Mouse (Mus musculus) midbrain, embryonic 13.5 days (tissue): ENCODE results near the gene Kcnh2. TPM values are rescaled to one million over a fixed set of nuclear protein-coding genes. Genes with fewer than 3 reads are reported as not detected.

Experiments
- ATAC-seq: fragments of 200-750 bp; cut with Nextera tagmentation; 2 replicates; pipeline ENCODE4 v1.8.0; 2017; ENCODE audit warnings: mild to moderate bottlenecking, moderate TSS enrichment, moderate library complexity
- H3K27ac ChIP-seq: fragments of 300-500 bp; sonication (generic); 2 replicates; pipeline ENCODE4 v1.5.1; 2015; ENCODE audit warnings: inconsistent platforms, mild to moderate bottlenecking, moderate library complexity
- H3K27me3 ChIP-seq: fragments of 300-500 bp; sonication (generic); 2 replicates; pipeline ENCODE4 v1.6.1; 2015; ENCODE audit warnings: mild to moderate bottlenecking, inconsistent platforms
- H3K36me3 ChIP-seq: fragments of 300-500 bp; sonication (generic); 2 replicates; pipeline ENCODE4 v1.6.1; 2015; ENCODE audit warnings: mild to moderate bottlenecking, inconsistent platforms
- H3K4me1 ChIP-seq: fragments of 300-500 bp; sonication (generic); replicated peaks from 2 replicates; pipeline ENCODE4 v1.6.1; 2015; ENCODE audit warnings: inconsistent platforms
- H3K4me2 ChIP-seq: fragments of 300-500 bp; sonication (generic); replicated peaks from 2 replicates; pipeline ENCODE4 v1.6.1; 2015; ENCODE audit warnings: moderate library complexity, mild to moderate bottlenecking, inconsistent platforms
- H3K4me3 ChIP-seq: fragments of 300-500 bp; sonication (generic); replicated peaks from 2 replicates; pipeline ENCODE4 v1.5.1; 2015; ENCODE audit warnings: mild to moderate bottlenecking, inconsistent platforms
- H3K9ac ChIP-seq: fragments of 300-500 bp; sonication (generic); replicated peaks from 2 replicates; pipeline ENCODE4 v1.6.1; 2015; ENCODE audit warnings: mild to moderate bottlenecking, inconsistent platforms
- H3K9me3 ChIP-seq: fragments of 300-500 bp; sonication (generic); 2 replicates; pipeline ENCODE4 v1.6.1; 2016; ENCODE audit warnings: mild to moderate bottlenecking, inconsistent platforms
- WGBS: fragments of 180-500 bp; shearing (Covaris S2); methylation state at CpG from one replicate; pipeline ENCODE4 v1.1.7; 2015; 5-methylcytosine and 5-hydroxymethylcytosine counted together
- polyA plus RNA-seq: library from polyadenylated mRNA; unstranded; fragments of >200 nt; fragmentation: Nextera tagmentation; extraction: Ambion mirVana; gene quantifications from 2 replicates; pipeline ENCODE4 v1.2.1, GENCODE M21; 2015

The Kcnh2 gene
- polyA plus RNA-seq, 1 experiment from 2014 or later = 10.3 TPM

DNA sequence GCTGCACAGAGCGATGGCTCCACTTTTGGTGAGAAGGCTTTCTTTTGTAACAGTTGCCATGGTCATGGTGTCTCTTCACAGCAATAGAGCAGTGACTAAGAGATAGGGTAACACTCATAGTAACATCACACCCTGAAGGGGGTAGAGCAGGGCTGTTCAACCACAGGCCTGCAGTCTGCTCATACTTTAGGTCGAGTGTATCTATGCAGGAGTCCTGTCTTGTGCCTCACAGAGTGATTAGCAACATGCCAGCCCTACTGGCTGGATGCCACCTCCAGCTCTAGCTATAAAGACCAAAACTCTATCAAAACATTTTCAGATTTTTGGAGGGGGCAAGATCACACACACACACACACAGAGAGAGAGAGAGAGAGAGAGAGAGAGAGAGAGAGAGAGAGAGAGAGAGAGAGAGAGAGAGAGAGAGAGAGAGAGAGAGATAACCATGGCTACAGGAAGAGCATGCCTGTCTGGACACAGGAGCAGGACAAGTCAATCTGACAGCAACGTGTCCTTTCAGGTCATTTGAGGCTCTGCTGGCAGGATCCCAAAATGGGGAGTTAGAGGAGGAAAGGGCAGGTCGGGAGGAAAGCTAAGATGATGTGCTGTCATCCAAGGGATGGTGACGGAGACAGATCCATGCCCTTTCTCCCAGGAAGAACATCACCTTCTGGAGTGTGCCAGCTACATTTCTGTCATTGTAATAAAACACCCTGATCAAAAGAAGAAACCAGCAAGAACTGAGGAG, 51.4 kb downstream of the Kcnh2 start:
- no peak for ATAC-seq

DNA sequence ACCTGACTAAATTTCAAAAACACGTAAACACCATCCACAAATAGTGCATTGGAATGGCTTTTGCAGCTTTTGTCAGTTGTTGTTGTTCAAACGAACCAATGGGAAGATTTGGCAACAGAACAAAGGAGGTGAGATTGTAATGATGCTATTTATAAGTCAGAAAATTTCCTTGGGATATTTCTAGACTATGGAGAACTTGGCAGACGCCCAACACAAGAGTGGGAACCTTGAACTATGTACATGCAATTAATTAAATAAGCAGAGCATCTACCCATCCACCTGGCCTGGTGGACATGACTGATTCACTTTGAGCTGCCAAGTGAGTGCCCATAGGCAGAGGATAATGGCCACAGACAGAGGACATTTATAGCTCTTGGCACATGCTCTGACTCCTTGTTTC, 59.5 kb downstream of the Kcnh2 start:
- 74% methylated on average over 3 of the region's 3 CpGs for WGBS

More for the DNA sequence above, 51.4 kb downstream of the Kcnh2 start:
- H3K4me1 ChIP-seq = no peaks in the 10 kb centered on the region
- no peak overlapping the region for H3K27ac ChIP-seq
- H3K4me3 ChIP-seq = no peak overlapping the region
- H3K36me3 ChIP-seq = no peaks in the 10 kb centered on the region
- 54% methylated on average over 5 of the region's 5 CpGs for WGBS
- H3K9me3 ChIP-seq = no peaks in the 10 kb centered on the region
- H3K4me2 ChIP-seq = no peak overlapping the region
- H3K27me3 ChIP-seq = no peaks in the 10 kb centered on the region
- H3K9ac ChIP-seq = no peak overlapping the region

DNA sequence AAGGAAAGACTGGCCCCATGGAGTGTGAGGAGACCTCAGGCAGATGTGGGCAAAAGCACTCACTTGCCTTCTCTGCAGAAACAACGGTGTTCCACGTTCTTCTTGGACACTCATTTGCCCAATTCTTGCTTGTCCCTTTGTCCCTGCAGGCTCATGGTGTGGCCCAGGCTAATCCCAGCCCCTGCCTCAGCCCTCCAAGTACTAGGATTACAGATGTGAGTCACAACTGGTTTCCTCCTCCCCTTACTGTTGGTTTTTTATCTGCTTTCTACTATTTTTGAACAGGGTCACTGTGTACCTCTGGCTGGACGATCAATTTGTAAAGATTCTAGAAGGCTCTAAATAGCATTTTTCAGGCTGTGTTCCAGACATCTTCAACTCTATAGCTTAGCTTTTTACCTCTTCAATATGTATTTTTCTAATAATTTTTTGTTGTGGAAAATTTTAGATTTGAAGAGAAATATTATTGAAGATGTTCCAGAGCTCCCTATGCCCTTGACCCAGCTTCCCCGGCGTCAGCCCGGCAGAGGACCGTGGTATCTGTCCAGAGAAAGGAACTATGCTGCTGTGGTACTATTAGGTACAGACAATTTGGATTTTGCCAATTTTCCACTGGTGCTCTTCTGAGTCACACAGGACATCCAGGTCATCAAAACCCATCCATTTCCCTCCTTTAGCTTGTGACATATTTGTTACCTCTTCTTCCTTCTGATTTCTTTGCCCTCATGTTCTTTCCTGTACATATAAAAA, 65.0 kb downstream of the Kcnh2 start:
- Histone ChIP-seq H3K9ac (no peak overlapping the region), H3K27me3 (no peaks in the 10 kb centered on the region), H3K9me3 (no peaks in the 10 kb centered on the region), H3K36me3 (no peaks in the 10 kb centered on the region), H3K4me1 (0 out of 2 replicates have a peak, but pooled peaks cover 2% of the 10 kb centered on the region), H3K27ac (no peak overlapping the region), H3K4me3 (no peak overlapping the region), H3K4me2 (no peak overlapping the region)
- ATAC-seq = no peak
- 74% methylated on average over 7 of the region's 7 CpGs for WGBS

More for the DNA sequence above, 59.5 kb downstream of the Kcnh2 start:
- Histone ChIP-seq H3K4me1 (no peaks in the 10 kb centered on the region), H3K9ac (no peak overlapping the region), H3K4me2 (no peak overlapping the region), H3K36me3 (no peaks in the 10 kb centered on the region), H3K4me3 (no peak overlapping the region), H3K27me3 (no peaks in the 10 kb centered on the region), H3K9me3 (peaks cover 6% of the 10 kb centered on the region; the same call in 1 of the 2 replicates), H3K27ac (no peak overlapping the region)
- no peak for ATAC-seq

DNA sequence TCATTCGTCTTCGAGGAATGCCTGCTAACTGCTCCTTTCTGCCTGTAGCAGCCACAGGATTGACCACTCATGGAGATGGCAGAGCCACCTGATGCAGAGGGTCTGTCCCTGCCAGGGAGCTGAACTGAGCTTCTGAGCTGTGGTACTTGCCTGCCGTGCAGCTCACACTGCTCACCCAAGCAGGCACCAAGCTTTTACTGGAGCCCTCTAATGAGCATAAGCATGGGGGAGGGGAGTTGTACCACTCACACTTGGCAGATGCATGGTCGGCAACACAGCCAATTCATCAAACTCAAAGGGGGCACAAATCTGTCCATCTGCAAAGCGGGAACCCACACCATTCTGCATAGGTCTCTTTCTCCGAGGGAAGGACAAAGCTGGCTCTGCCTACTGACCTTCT, 67.3 kb downstream of the Kcnh2 start:
- peaks cover 13% of the 10 kb centered on the region for H3K4me1 ChIP-seq
- H3K36me3 ChIP-seq = no peaks in the 10 kb centered on the region
- H3K27ac ChIP-seq = no peak overlapping the region
- WGBS = 83% methylated on average over 6 of the region's 6 CpGs
- no peak overlapping the region for H3K4me2 ChIP-seq
- no peaks in the 10 kb centered on the region for H3K9me3 ChIP-seq
- H3K4me3 ChIP-seq = no peak overlapping the region
- H3K9ac ChIP-seq = no peak overlapping the region
- ATAC-seq = no peak
- no peaks in the 10 kb centered on the region for H3K27me3 ChIP-seq

DNA sequence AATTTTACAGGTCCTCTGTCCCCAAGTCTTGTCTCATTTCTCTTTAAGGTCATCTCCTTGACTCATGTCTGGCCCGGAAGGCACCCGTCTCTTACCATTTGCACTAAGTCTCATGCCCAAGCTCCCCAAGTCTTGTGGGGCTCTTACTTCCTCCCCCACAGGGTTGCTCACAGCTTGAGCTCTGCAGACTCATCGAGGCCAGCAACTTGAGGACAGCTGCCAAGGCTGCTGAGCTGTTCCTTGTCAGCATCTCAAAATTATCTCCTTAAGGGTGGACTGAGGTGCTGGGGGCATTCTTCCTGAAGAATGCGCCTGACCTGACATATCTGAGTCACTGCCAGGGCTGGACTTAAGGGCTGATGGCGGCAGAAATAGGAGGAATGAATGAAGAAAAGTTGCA, 68.2 kb downstream of the Kcnh2 start:
- H3K4me2 ChIP-seq = no peak overlapping the region
- H3K27ac ChIP-seq = no peak overlapping the region
- H3K36me3 ChIP-seq = no peaks in the 10 kb centered on the region
- H3K4me1 ChIP-seq = peaks cover 13% of the 10 kb centered on the region
- no peaks in the 10 kb centered on the region for H3K27me3 ChIP-seq
- WGBS = 86% methylated on average over 5 of the region's 5 CpGs
- no peak overlapping the region for H3K9ac ChIP-seq
- ATAC-seq = no peak
- no peaks in the 10 kb centered on the region for H3K9me3 ChIP-seq
- no peak overlapping the region for H3K4me3 ChIP-seq

DNA sequence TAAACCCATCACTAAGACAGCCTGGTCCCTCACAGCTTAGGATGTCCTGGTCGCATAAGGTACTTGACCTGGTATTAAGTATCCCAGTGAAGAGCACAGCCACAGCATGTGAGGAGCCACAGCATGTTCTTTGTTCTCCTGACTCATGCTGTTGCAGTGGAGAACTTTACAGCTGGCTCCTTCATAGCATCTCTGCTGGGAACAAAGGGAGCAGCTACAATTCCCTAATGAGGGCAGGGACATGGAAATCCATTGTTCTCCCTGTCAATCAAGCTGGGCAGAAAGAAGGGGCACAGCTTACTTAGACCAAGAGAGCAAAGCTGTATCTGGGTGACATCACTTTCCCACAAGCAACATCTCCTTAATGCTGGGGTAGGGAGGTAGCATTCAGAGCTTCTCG, 70.9 kb downstream of the Kcnh2 start:
- 21% methylated on average over 2 of the region's 2 CpGs for WGBS
- peak; percentile 74 for ATAC-seq
- Histone ChIP-seq H3K9ac (no peak overlapping the region), H3K27ac (0 out of 2 replicates have a peak overlapping the region, but pooled peaks have one; percentile 1), H3K36me3 (no peaks in the 10 kb centered on the region), H3K27me3 (no peaks in the 10 kb centered on the region), H3K4me1 (peaks cover 13% of the 10 kb centered on the region), H3K9me3 (no peaks in the 10 kb centered on the region), H3K4me3 (no peak overlapping the region), H3K4me2 (no peak overlapping the region)

DNA sequence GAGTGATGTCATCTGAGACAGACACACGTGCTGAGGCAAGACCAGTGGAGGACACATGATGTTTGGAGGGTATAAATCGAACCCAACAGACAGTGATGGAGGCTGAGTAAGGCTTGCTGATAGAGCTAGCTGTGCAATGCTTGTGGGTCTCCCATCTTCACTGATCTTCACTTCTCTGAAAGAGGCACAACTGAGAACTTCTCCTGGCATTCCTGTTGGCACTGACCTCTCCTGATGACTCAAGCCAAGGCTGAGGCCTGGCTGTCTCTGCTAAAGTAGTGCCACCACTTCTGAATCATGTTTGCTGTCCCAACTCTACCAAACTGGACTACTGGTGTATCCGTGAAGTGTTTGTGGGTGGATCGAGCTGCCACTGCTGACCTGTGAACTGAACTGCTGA, 71.9 kb downstream of the Kcnh2 start:
- no peak for ATAC-seq
- Histone ChIP-seq H3K27me3 (no peaks in the 10 kb centered on the region), H3K4me2 (no peak overlapping the region), H3K36me3 (no peaks in the 10 kb centered on the region), H3K4me1 (peaks cover 13% of the 10 kb centered on the region), H3K4me3 (no peak overlapping the region), H3K27ac (no peak overlapping the region), H3K9me3 (no peaks in the 10 kb centered on the region), H3K9ac (no peak overlapping the region)
- 89% methylated on average over 4 of the region's 4 CpGs for WGBS

DNA sequence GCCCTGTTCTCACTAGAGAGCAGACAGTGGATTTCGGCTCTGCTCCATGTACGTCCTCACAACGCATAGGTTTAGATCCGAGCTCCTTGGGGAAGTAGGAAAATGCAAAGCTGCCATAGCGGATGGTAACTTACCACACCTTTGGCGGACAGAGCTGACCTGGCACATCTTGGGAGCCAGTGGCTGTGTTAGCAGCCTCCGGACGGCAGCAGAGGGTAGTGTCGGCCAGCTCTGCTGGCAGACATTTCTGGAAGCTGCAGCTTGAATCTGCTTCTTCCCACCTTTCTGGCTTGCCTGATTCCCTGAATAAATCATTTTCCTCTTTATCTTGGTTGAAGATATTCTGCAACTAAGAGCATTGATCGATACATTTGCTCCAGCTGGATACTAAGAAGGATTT, 73.2 kb downstream of the Kcnh2 start:
- no peaks in the 10 kb centered on the region for H3K36me3 ChIP-seq
- H3K27me3 ChIP-seq = no peaks in the 10 kb centered on the region
- no peak overlapping the region for H3K4me2 ChIP-seq
- peaks cover 11% of the 10 kb centered on the region for H3K4me1 ChIP-seq
- no peak overlapping the region for H3K27ac ChIP-seq
- H3K9me3 ChIP-seq = no peaks in the 10 kb centered on the region
- H3K4me3 ChIP-seq = no peak overlapping the region
- 88% methylated on average over 10 of the region's 10 CpGs for WGBS
- H3K9ac ChIP-seq = no peak overlapping the region
- ATAC-seq = no peak

DNA sequence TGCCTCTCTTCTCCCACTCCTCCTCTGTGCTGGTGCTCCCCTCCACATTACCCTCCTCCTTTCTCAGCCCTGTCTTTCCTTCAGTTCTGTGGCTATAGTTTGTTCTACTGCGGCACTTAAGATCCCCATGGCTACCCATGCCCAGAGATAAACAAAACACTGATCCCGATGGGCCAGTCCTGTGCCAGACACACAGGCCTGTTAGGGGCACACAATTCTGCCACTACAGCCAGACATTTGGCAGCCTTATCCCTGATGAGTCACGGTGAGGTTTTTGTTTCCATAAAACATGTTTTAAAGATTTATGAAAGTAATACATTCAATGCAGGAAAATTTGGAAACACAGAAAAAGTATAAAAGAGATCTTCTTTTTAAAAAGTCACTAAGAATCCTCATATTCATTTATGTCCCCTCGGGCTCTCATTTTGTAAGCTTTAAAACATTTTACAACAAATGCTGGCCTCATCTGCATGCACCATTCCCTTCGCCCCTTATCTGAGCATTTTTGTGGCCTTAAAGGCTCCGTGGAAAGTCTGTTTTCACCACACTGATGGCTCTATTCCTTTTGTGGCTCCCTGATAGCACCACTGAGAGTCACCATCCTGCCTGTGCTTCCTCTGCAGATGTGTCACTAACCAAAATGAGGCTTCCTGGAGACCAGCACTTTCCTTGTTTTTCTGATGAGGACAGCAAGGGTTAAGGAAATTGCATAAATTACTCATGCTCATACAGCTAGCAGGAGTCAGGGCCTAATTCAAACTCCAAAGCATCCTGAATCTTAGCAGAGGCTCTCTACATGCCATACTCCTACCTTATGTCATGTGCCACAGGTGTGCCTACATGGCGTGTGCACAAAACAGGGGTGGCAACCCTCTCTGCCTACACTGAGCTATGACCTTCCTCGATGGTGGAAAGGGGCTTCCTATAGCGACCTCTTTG, 77.5 kb downstream of the Kcnh2 start:
- H3K4me3 ChIP-seq = no peak overlapping the region
- no peaks in the 10 kb centered on the region for H3K9me3 ChIP-seq
- no peaks in the 10 kb centered on the region for H3K36me3 ChIP-seq
- H3K9ac ChIP-seq = no peak overlapping the region
- H3K27me3 ChIP-seq = no peaks in the 10 kb centered on the region
- WGBS = 73% methylated on average over 9 of the region's 9 CpGs
- no peak overlapping the region for H3K27ac ChIP-seq
- 0 out of 2 replicates have a peak, but pooled peaks cover 3% of the 10 kb centered on the region for H3K4me1 ChIP-seq
- no peak overlapping the region for H3K4me2 ChIP-seq
- no peak for ATAC-seq

DNA sequence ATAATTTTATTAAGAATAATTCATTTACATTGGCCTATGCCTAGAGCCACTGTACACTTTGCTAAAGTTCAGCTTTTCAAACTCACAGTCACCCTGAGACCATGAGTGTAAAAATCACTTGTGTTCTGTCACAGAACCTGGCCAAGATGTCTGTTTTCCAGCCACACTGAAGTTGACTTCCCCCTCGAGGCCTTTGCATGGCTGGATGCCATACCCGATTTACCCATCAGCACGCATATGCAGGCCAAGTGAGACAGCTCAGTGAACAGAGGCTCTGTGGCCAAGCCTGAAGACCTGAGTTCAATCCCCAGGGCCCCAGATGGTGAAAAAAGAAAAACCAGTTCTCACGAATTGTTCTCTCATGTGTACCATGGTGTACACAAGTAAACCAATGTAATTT, 80.5 kb downstream of the Kcnh2 start:
- H3K4me2 ChIP-seq = no peak overlapping the region
- H3K36me3 ChIP-seq = no peaks in the 10 kb centered on the region
- H3K27me3 ChIP-seq = no peaks in the 10 kb centered on the region
- H3K4me1 ChIP-seq = peaks cover 6% of the 10 kb centered on the region; the same call in 1 of the 2 replicates
- no peak overlapping the region for H3K27ac ChIP-seq
- no peak overlapping the region for H3K4me3 ChIP-seq
- H3K9me3 ChIP-seq = no peaks in the 10 kb centered on the region
- no peak overlapping the region for H3K9ac ChIP-seq
- no peak for ATAC-seq
- 75% methylated on average over 4 of the region's 4 CpGs for WGBS
